Mouse (Mus musculus): Measurements from ENCODE around the gene Ttc21b.

DNA sequence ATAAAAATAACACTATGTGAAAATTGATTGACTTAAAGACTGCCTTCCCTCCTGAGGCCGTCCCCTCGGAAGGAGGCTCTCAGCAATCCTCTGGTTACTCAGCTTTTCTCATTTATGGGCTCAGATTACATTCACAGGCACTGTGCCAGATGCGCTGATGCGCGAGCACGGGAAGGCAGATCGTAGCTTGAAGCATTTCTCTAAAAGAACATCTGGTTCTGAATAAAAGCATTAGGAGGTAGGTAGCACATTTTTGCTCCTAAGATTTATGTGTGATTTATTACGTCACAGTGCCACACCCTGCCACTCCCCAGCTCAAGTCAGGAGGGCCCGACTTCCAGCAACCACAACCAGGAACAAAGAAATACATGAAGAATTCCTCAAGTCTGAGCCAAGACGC, 76.1 kb downstream of the Ttc21b start:
- no peak for TF ChIP-seq CTCF (IDR thresholded peaks at IDR 0.05; ENCODE audit: borderline replicate concordance, extremely low read depth, insufficient read depth, insufficient read length)
- no peak for TF ChIP-seq POLR2A (IDR thresholded peaks at IDR 0.05; ENCODE audit: borderline replicate concordance, extremely low read depth, insufficient read depth, insufficient read length, poor library complexity, severe bottlenecking)
